Mouse (Mus musculus): ENCODE measurements around the gene Ubxn11. TPM values are rescaled to one million over a fixed set of nuclear protein-coding genes. Genes with fewer than 3 reads are reported as not detected.

The Ubxn11 gene
- total and polyA plus RNA-seq, 3 experiments: 6.0 to 38.8 (median 18.8) TPM

- Histone ChIP-seq H3K9ac (ENCODE audit: insufficient read depth, low read depth) (no peak overlapping the region), H3K27ac (ENCODE audit: insufficient read depth, low read depth) (no peak overlapping the region), H3K27me3 (replicated peaks) (no peaks in the 10 kb centered on the region), H3K4me2 (ENCODE audit: insufficient read depth, low read depth, poor library complexity, severe bottlenecking) (no peak overlapping the region), H3K79me2 (replicated peaks; ENCODE audit: control insufficient read depth, extremely low read depth, insufficient read depth, poor library complexity, severe bottlenecking) (no peaks in the 10 kb centered on the region), H3K4me1 (ENCODE audit: control insufficient read depth in 1 of 2, insufficient read depth in 2 of 2) (peaks cover 19 to 64% of the 10 kb centered on the region in 2 experiments), H3K36me3 (replicated peaks in 1 of 2; ENCODE audit: control insufficient read depth in 1 of 2, insufficient read depth in 1 of 2, low read length in 1 of 2) (peaks cover 26 to 59% of the 10 kb centered on the region in 2 experiments), H3K9me3 (replicated peaks; ENCODE audit: low read length) (no peaks in the 10 kb centered on the region), H3K4me3 (replicated peaks in 1 of 3; ENCODE audit: low read depth in 2 of 3, low read length in 2 of 3, poor library complexity in 1 of 3) (no peak overlapping the region)
- dilution Hi-C loops (cut with MboI; ENCODE audit: extremely low pct_ligation_motif_present, extremely low pct_unique_long_range_greater_than_20kb, low sequenced_read_pairs): no loop called here
- DNase-seq (ENCODE audit: extremely low read depth): no peak
- in situ Hi-C loops (cut with MboI; ENCODE audit: low pct_ligation_motif_present, low pct_unique_long_range_greater_than_20kb, low sequenced_read_pairs): no loop called here
- no peak for TF ChIP-seq USF2 (conservative IDR thresholded peaks at IDR 0.05; ENCODE audit: low read depth, low read length)
- no peak for TF ChIP-seq E2F4 (IDR thresholded peaks at IDR 0.05; ENCODE audit: insufficient replicate concordance, low read depth, low read length)
- no peak for TF ChIP-seq POLR2A (IDR thresholded peaks at IDR 0.05; ENCODE audit: low read depth, low read length)
- no peak for TF ChIP-seq IRF4 (IDR thresholded peaks at IDR 0.05; ENCODE audit: low read depth, low read length)
- TF ChIP-seq MAX (IDR thresholded peaks at IDR 0.05; ENCODE audit: low read length): no peak
- TF ChIP-seq RAD21 (IDR thresholded peaks at IDR 0.05; ENCODE audit: low read depth, low read length): no peak
- no peak for TF ChIP-seq RCOR1 (conservative IDR thresholded peaks at IDR 0.05; ENCODE audit: low read depth, low read length)
- no peak for TF ChIP-seq TCF12 (IDR thresholded peaks at IDR 0.05; ENCODE audit: low read depth, low read length)
- TF ChIP-seq UBTF (IDR thresholded peaks at IDR 0.05; ENCODE audit: low read depth, low read length): no peak
- TF ChIP-seq ZC3H11A (IDR thresholded peaks at IDR 0.05; ENCODE audit: low read depth, low read length): no peak
Observed at GRCm38 (mm10) chr4:134107730-134108129, 5.4 kb downstream of the Ubxn11 start.

GRCm38 (mm10) chr4:134108196-134108595 lies 5.8 kb downstream of the Ubxn11 start:
- in situ Hi-C loops (cut with MboI; ENCODE audit: low pct_ligation_motif_present, low pct_unique_long_range_greater_than_20kb, low sequenced_read_pairs) (no loop called here), dilution Hi-C loops (cut with MboI; ENCODE audit: extremely low pct_ligation_motif_present, extremely low pct_unique_long_range_greater_than_20kb, low sequenced_read_pairs) (no loop called here)
- H3K4me3 ChIP-seq (replicated peaks in 1 of 3; ENCODE audit: low read depth in 2 of 3, low read length in 2 of 3, poor library complexity in 1 of 3): no peak overlapping the region
- no peak for TF ChIP-seq NELFE (IDR thresholded peaks at IDR 0.05; ENCODE audit: low read depth, low read length)
- no peak for TF ChIP-seq IRF4 (IDR thresholded peaks at IDR 0.05; ENCODE audit: low read depth, low read length)
- no peak for TF ChIP-seq MXI1 (IDR thresholded peaks at IDR 0.05; ENCODE audit: low read depth, low read length)
- no peak for TF ChIP-seq POLR2AphosphoS2 (IDR thresholded peaks at IDR 0.05; ENCODE audit: low read depth, low read length)
- no peak for TF ChIP-seq PAX5 (IDR thresholded peaks at IDR 0.05; ENCODE audit: low read length)
- no peak for TF ChIP-seq TBP (conservative IDR thresholded peaks at IDR 0.05; ENCODE audit: low read depth, low read length)
- TF ChIP-seq JUN (IDR thresholded peaks at IDR 0.05; ENCODE audit: insufficient read depth, low read depth, low read length): no peak
- no peak for TF ChIP-seq CHD1 (IDR thresholded peaks at IDR 0.05; ENCODE audit: low read depth, low read length)
- TF ChIP-seq ELF1 (IDR thresholded peaks at IDR 0.05; ENCODE audit: low read depth, low read length): no peak
- no peak for TF ChIP-seq TCF12 (IDR thresholded peaks at IDR 0.05; ENCODE audit: low read depth, low read length)
- TF ChIP-seq BHLHE40 (IDR thresholded peaks at IDR 0.05; ENCODE audit: low read depth, low read length): no peak
- TF ChIP-seq SIN3A (IDR thresholded peaks at IDR 0.05; ENCODE audit: low read length): no peak
- TF ChIP-seq USF2 (conservative IDR thresholded peaks at IDR 0.05; ENCODE audit: low read depth, low read length): no peak
- H3K4me1 ChIP-seq (ENCODE audit: control insufficient read depth in 1 of 2, insufficient read depth in 2 of 2): peaks cover 19 to 68% of the 10 kb centered on the region in 2 experiments
- peaks cover 30 to 64% of the 10 kb centered on the region in 2 experiments for H3K36me3 ChIP-seq (replicated peaks in 1 of 2; ENCODE audit: control insufficient read depth in 1 of 2, insufficient read depth in 1 of 2, low read length in 1 of 2)
- H3K9ac ChIP-seq (ENCODE audit: insufficient read depth, low read depth): no peak overlapping the region
- DNase-seq (ENCODE audit: extremely low read depth): no peak
- H3K4me2 ChIP-seq (ENCODE audit: insufficient read depth, low read depth, poor library complexity, severe bottlenecking): no peak overlapping the region
- no peaks in the 10 kb centered on the region for H3K79me2 ChIP-seq (replicated peaks; ENCODE audit: control insufficient read depth, extremely low read depth, insufficient read depth, poor library complexity, severe bottlenecking)
- no peak overlapping the region for H3K27ac ChIP-seq (ENCODE audit: insufficient read depth, low read depth)
- no peaks in the 10 kb centered on the region for H3K27me3 ChIP-seq (replicated peaks)
- H3K9me3 ChIP-seq (replicated peaks; ENCODE audit: low read length): no peaks in the 10 kb centered on the region

Measured in CH12.LX (cell line).